Mouse (Mus musculus): ENCODE measurements around the gene Btbd3.

Btbd3 gene

GRCm38 (mm10) chr2:138405753-138406528, 149.6 kb downstream of the Btbd3 start:
- DNase-seq = no peak

GRCm38 (mm10) chr2:138406703-138407102, 150.3 kb downstream of the Btbd3 start:
- no peak for DNase-seq

- DNase-seq = no peak
Measured at GRCm38 (mm10) chr2:138412537-138412936, 156.2 kb downstream of the Btbd3 start.

- no peak for DNase-seq
Measured at GRCm38 (mm10) chr2:138422321-138422720, 166.0 kb downstream of the Btbd3 start.

GRCm38 (mm10) chr2:138431991-138432390, 175.6 kb downstream of the Btbd3 start:
- no peak for DNase-seq

- no peak for DNase-seq
Measured at GRCm38 (mm10) chr2:138446466-138446865, 190.1 kb downstream of the Btbd3 start.

- DNase-seq = no peak
Measured at GRCm38 (mm10) chr2:138446943-138447342, 190.6 kb downstream of the Btbd3 start.

- DNase-seq = no peak
Measured at GRCm38 (mm10) chr2:138447681-138448080, 191.3 kb downstream of the Btbd3 start.

- DNase-seq = no peak
Measured at GRCm38 (mm10) chr2:138468046-138468572, 211.7 kb downstream of the Btbd3 start.

GRCm38 (mm10) chr2:138473407-138473806, 217.0 kb downstream of the Btbd3 start:
- DNase-seq = no peak

GRCm38 (mm10) chr2:138476486-138476885, 220.1 kb downstream of the Btbd3 start:
- no peak for DNase-seq

- no peak for DNase-seq
Measured at GRCm38 (mm10) chr2:138477278-138477677, 220.9 kb downstream of the Btbd3 start.

GRCm38 (mm10) chr2:138482541-138482940, 226.2 kb downstream of the Btbd3 start:
- DNase-seq = no peak

GRCm38 (mm10) chr2:138484871-138485270, 228.5 kb downstream of the Btbd3 start:
- no peak for DNase-seq

- DNase-seq = no peak
Measured at GRCm38 (mm10) chr2:138490688-138491405, 234.5 kb downstream of the Btbd3 start.

GRCm38 (mm10) chr2:138492176-138492575, 235.8 kb downstream of the Btbd3 start:
- no peak for DNase-seq

- DNase-seq = no peak
Measured at GRCm38 (mm10) chr2:138503866-138504380, 247.6 kb downstream of the Btbd3 start.

GRCm38 (mm10) chr2:138515531-138515930, 259.2 kb downstream of the Btbd3 start:
- no peak for DNase-seq

GRCm38 (mm10) chr2:138528461-138528860, 272.1 kb downstream of the Btbd3 start:
- no peak for DNase-seq

GRCm38 (mm10) chr2:138531160-138531967, 275.0 kb downstream of the Btbd3 start:
- no peak for DNase-seq

- no peak for DNase-seq
Measured at GRCm38 (mm10) chr2:138531992-138532391, 275.6 kb downstream of the Btbd3 start.

- no peak for DNase-seq
Measured at GRCm38 (mm10) chr2:138539655-138540054, 283.3 kb downstream of the Btbd3 start.

- DNase-seq = no peak
Measured at GRCm38 (mm10) chr2:138548990-138549389, 292.6 kb downstream of the Btbd3 start.

All from kidney, adult 18-20 months (tissue).